Mouse (Mus musculus): Measurements from ENCODE around the gene Gdpd4. TPM values are rescaled to one million over a fixed set of nuclear protein-coding genes. Genes with fewer than 3 reads are reported as not detected.

Gdpd4 gene
- total RNA-seq, 4 experiments from 2014 or later: not detected

- no peak for DNase-seq (ENCODE audit: low spot score)
These were observed 165.6 kb downstream of the Gdpd4 start for GRCm38 (mm10) chr7:98085314-98085713.

- DNase-seq (ENCODE audit: low spot score): no peak
These were observed 166.6 kb downstream of the Gdpd4 start for GRCm38 (mm10) chr7:98086346-98086745.

- no peak for DNase-seq (ENCODE audit: low spot score)
These were observed 176.1 kb downstream of the Gdpd4 start for GRCm38 (mm10) chr7:98095852-98096251.

GRCm38 (mm10) chr7:98097557-98097956 is 177.8 kb downstream of the Gdpd4 start:
- DNase-seq (ENCODE audit: low spot score): no peak

Other genes starting within 250 kb of the Gdpd4 start
- 10 to 100 TPM; 27.4 to 29.8 (median 28.3) TPM for gene Clns1a, start 223.3 kb upstream of the Gdpd4 start, total RNA-seq (2022)
- 1 to 10 TPM in 3 of 4 experiments, under 1 TPM in 1; 0.98 to 2.4 (median 2.0) TPM for gene Aqp11, start 181.7 kb upstream of the Gdpd4 start, total RNA-seq (2022)
- gene Pak1, start 131.4 kb upstream of the Gdpd4 start, total RNA-seq (2022): 1 to 10 TPM in 3 of 4 experiments, under 1 TPM in 1; 0.63 to 1.3 (median 1.1) TPM
- gene Myo7a, start 199.6 kb downstream of the Gdpd4 start, total RNA-seq (2022): 1 to 10 TPM; 3.6 to 4.7 (median 4.3) TPM
- under 1 TPM in 3 of 4 experiments, not detected in 1; 0.16 to 0.24 (median 0.20) TPM for gene Omp, start 225.5 kb downstream of the Gdpd4 start, total RNA-seq (2022)